Mouse (Mus musculus) embryonic facial prominence, embryonic 14.5 days (tissue): Measurements from ENCODE around the gene Mpped2. TPM values are rescaled to one million over a fixed set of nuclear protein-coding genes. Genes with fewer than 3 reads are reported as not detected.

ENCODE experiments used
- ATAC-seq: fragments of 200-750 bp; cut with Nextera tagmentation; 2 replicates; pipeline ENCODE4 v1.8.0; 2017; ENCODE audit warnings: low read depth, moderate number of reproducible peaks, moderate TSS enrichment
- DNase-seq: peaks from one replicate; pipeline ENCODE4 v3.0.0-alpha.2; 2015; ENCODE audit warnings: low spot score
- H3K27ac ChIP-seq: fragments of 300-500 bp; sonication (generic); replicated peaks from 2 replicates; pipeline ENCODE4 v1.5.1; 2014; ENCODE audit warnings: low read depth, mild to moderate bottlenecking, low read length, moderate library complexity
- H3K27me3 ChIP-seq: fragments of 300-500 bp; sonication (generic); replicated peaks from 2 replicates; pipeline ENCODE4 v1.6.1; 2014; ENCODE audit warnings: low read length; ENCODE audit not compliant: control insufficient read depth, insufficient read depth
- H3K36me3 ChIP-seq: fragments of 300-500 bp; sonication (generic); 2 replicates; pipeline ENCODE4 v1.6.1; 2014; ENCODE audit warnings: low read length, mixed read lengths; ENCODE audit not compliant: control insufficient read depth, insufficient read depth
- H3K4me1 ChIP-seq: fragments of 300-500 bp; sonication (generic); 2 replicates; pipeline ENCODE4 v1.6.1; 2014; ENCODE audit warnings: antibody characterized with exemption, low read length; ENCODE audit not compliant: control insufficient read depth, insufficient read depth
- H3K4me2 ChIP-seq: fragments of 300-500 bp; sonication (generic); 2 replicates; pipeline ENCODE4 v1.6.1; 2014; ENCODE audit warnings: low read depth, mild to moderate bottlenecking, low read length, moderate library complexity, mixed read lengths
- H3K4me3 ChIP-seq: fragments of 300-500 bp; sonication (generic); 2 replicates; pipeline ENCODE4 v1.5.1; 2014; ENCODE audit warnings: low read depth, mild to moderate bottlenecking, low read length
- H3K9ac ChIP-seq: fragments of 300-500 bp; sonication (generic); 2 replicates; pipeline ENCODE4 v1.6.1; 2014; ENCODE audit warnings: low read depth, mild to moderate bottlenecking, low read length, moderate library complexity, mixed read lengths
- H3K9me3 ChIP-seq: fragments of 300-500 bp; sonication (generic); 2 replicates; pipeline ENCODE4 v1.6.1; 2016; ENCODE audit warnings: low read length; ENCODE audit not compliant: control insufficient read depth
- WGBS: fragments of 180-500 bp; shearing (Covaris S2); extraction: QIAGEN DNeasy Blood & Tissue Kit; methylation state at CpG from one replicate; pipeline ENCODE4 v1.1.7; 2014; 5-methylcytosine and 5-hydroxymethylcytosine counted together
- polyA plus RNA-seq: library from polyadenylated mRNA; unstranded; fragments of >200 nt; fragmentation: Nextera tagmentation; extraction: Ambion mirVana; gene quantifications from 2 replicates; pipeline ENCODE4 v1.2.1, GENCODE M21; 2014

Gene Mpped2
- polyA plus RNA-seq, 1 experiment from 2014 or later: 52.5 TPM

DNA sequence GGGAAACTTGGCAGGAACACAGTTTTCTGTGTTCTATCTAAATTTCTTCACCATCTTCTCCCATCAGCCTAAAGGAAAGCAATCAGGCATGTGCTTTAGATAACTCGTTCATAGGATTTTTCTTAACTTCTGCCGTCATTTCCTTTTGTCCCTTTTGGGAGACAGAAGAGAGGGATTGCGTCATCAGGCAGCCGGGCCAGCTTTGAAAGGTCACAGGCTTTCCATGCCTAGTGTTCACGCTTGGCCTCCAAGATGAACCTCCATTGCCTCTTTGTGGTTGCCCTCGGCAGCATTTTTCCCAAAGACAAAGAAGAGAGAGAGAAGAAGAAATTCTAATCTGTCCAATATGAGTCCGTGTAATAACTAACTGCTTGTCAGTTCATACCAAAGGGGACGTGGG, 95.0 kb downstream of the Mpped2 start:
- ATAC-seq (no peak), DNase-seq (no peak)
- Histone ChIP-seq H3K4me2 (no peak overlapping the region), H3K36me3 (peaks cover 3% of the 10 kb centered on the region), H3K27me3 (no peaks in the 10 kb centered on the region), H3K27ac (no peak overlapping the region), H3K9ac (no peak overlapping the region), H3K4me3 (no peak overlapping the region), H3K9me3 (no peaks in the 10 kb centered on the region), H3K4me1 (peaks cover 32% of the 10 kb centered on the region)
- WGBS: 30% methylated on average over 8 of the region's 8 CpGs

DNA sequence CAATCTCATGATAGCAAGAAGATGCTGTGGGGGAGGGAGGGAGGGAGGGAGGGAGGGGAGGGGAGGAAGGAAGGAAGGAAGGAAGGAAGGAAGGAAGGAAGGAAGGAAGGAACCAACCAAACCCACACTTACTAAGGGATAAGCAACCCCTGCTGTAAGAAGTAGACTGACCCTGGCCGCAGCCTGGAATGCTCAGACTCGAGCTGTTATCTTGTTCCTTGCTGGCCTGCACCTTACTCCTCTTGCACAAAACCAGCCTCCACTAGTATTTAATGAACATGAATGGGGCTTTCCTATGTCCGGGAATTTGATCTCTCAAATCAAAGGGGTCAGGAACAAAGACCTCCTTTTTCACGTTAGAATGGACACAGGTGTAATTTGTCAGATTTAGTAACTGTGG, 95.5 kb downstream of the Mpped2 start:
- WGBS: 36% methylated on average over 4 of the region's 4 CpGs
- peak overlapping the region; percentile 72 for H3K27ac ChIP-seq
- DNase-seq (no peak), ATAC-seq (no peak)
- H3K36me3 ChIP-seq: peaks cover 3% of the 10 kb centered on the region
- H3K4me1 ChIP-seq: peaks cover 32% of the 10 kb centered on the region
- no peak overlapping the region for H3K4me3 ChIP-seq
- no peak overlapping the region for H3K4me2 ChIP-seq
- no peak overlapping the region for H3K9ac ChIP-seq
- H3K27me3 ChIP-seq: no peaks in the 10 kb centered on the region
- no peaks in the 10 kb centered on the region for H3K9me3 ChIP-seq

- Histone ChIP-seq H3K27me3 (no peaks in the 10 kb centered on the region), H3K27ac (peak overlapping the region; percentile 83), H3K9me3 (no peaks in the 10 kb centered on the region), H3K4me1 (peaks cover 32% of the 10 kb centered on the region), H3K4me3 (no peak overlapping the region), H3K4me2 (peak overlapping the region; percentile 10; the same call in 1 of the 2 replicates), H3K36me3 (peaks cover 3% of the 10 kb centered on the region; the same call in 1 of the 2 replicates), H3K9ac (no peak overlapping the region)
- peak; percentile 94 for DNase-seq
- WGBS: 22% methylated on average over 5 of the region's 5 CpGs
- ATAC-seq: peak; percentile 90
Measured at GRCm38 (mm10) chr2:106789694-106790328, 96.7 kb downstream of the Mpped2 start.

GRCm38 (mm10) chr2:106790329-106790701, 97.2 kb downstream of the Mpped2 start:
- DNase-seq (no peak), ATAC-seq (0 out of 2 replicates have a peak, but pooled peaks have one; percentile 10)
- H3K4me2 ChIP-seq: peak overlapping the region; percentile 10; the same call in 1 of the 2 replicates
- H3K27me3 ChIP-seq: no peaks in the 10 kb centered on the region
- WGBS: 28% methylated on average over 3 of the region's 3 CpGs
- H3K4me1 ChIP-seq: peaks cover 32% of the 10 kb centered on the region
- H3K4me3 ChIP-seq: no peak overlapping the region
- peak overlapping the region; percentile 83 for H3K27ac ChIP-seq
- no peaks in the 10 kb centered on the region for H3K9me3 ChIP-seq
- no peak overlapping the region for H3K9ac ChIP-seq
- peaks cover 3% of the 10 kb centered on the region; the same call in 1 of the 2 replicates for H3K36me3 ChIP-seq

DNA sequence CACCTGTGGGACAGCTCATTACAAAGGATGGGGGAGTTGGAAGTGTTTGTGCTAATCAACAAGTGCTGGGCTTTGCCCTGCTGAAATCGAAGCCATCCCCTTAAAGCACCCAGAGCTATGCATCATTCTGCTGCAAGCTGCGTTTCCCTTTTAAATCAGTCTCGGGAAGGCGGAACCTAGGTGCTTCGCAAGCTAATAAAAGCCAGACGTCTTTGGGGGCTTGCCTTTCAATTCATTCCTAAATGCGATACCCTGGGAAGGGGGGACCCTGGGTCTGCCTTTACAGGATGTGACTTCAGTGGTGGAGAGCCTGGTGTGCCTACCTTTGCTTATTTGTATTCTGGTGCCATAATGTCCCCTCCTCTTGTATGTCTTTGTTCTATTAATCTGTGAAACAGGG, 103.2 kb downstream of the Mpped2 start:
- no peaks in the 10 kb centered on the region for H3K27me3 ChIP-seq
- peak overlapping the region; percentile 31 for H3K4me2 ChIP-seq
- no peak overlapping the region; the same call in 1 of the 2 replicates for H3K27ac ChIP-seq
- DNase-seq: peak; percentile 64
- no peaks in the 10 kb centered on the region for H3K9me3 ChIP-seq
- H3K4me3 ChIP-seq: no peak overlapping the region
- H3K36me3 ChIP-seq: no peaks in the 10 kb centered on the region
- H3K4me1 ChIP-seq: peaks cover 22% of the 10 kb centered on the region
- 20% methylated on average over 7 of the region's 7 CpGs for WGBS
- peak; percentile 45; the same call in 1 of the 2 replicates for ATAC-seq
- no peak overlapping the region for H3K9ac ChIP-seq

GRCm38 (mm10) chr2:106797855-106798254, 104.8 kb downstream of the Mpped2 start:
- peaks cover 22% of the 10 kb centered on the region for H3K4me1 ChIP-seq
- H3K27ac ChIP-seq: no peak overlapping the region
- no peak overlapping the region for H3K4me3 ChIP-seq
- H3K9ac ChIP-seq: no peak overlapping the region
- DNase-seq (no peak), ATAC-seq (peak; percentile 51; the same call in 1 of the 2 replicates)
- no peak overlapping the region for H3K4me2 ChIP-seq
- no peaks in the 10 kb centered on the region for H3K36me3 ChIP-seq
- no peaks in the 10 kb centered on the region for H3K9me3 ChIP-seq
- WGBS: 48% methylated on average over 3 of the region's 3 CpGs
- no peaks in the 10 kb centered on the region for H3K27me3 ChIP-seq

GRCm38 (mm10) chr2:106798824-106799223, 105.8 kb downstream of the Mpped2 start:
- Histone ChIP-seq H3K27me3 (no peaks in the 10 kb centered on the region), H3K4me3 (no peak overlapping the region), H3K36me3 (no peaks in the 10 kb centered on the region), H3K9me3 (no peaks in the 10 kb centered on the region), H3K4me1 (peaks cover 22% of the 10 kb centered on the region), H3K9ac (no peak overlapping the region), H3K4me2 (no peak overlapping the region), H3K27ac (no peak overlapping the region)
- no peak for ATAC-seq
- DNase-seq: no peak
- 60% methylated on average over 4 of the region's 4 CpGs for WGBS

DNA sequence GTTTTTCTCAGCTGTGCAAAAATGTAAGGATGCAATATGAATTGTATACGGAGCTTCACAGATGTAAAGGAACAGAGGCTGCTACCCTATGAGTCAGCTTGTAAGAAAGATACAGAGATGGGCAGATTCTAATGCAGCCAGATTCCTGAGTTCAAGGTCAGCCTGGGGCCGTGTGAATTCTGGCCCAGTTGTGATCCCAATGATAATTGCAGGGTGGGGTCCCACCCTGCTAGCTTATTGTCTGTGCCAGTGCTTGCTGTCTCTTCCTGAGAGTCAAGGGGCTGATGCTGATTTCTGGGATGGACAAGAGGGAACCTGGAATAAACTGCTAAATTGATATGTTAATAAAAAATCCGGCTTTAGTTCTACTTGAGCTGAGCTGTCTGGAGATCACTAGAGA, 122.8 kb downstream of the Mpped2 start:
- 92% methylated on average over 3 of the region's 3 CpGs for WGBS
- Histone ChIP-seq H3K27me3 (no peaks in the 10 kb centered on the region), H3K4me1 (no peaks in the 10 kb centered on the region), H3K9me3 (peaks cover 4% of the 10 kb centered on the region; the same call in 1 of the 2 replicates), H3K4me2 (no peak overlapping the region), H3K36me3 (no peaks in the 10 kb centered on the region), H3K4me3 (no peak overlapping the region), H3K9ac (no peak overlapping the region), H3K27ac (no peak overlapping the region)
- ATAC-seq (no peak), DNase-seq (no peak)

DNA sequence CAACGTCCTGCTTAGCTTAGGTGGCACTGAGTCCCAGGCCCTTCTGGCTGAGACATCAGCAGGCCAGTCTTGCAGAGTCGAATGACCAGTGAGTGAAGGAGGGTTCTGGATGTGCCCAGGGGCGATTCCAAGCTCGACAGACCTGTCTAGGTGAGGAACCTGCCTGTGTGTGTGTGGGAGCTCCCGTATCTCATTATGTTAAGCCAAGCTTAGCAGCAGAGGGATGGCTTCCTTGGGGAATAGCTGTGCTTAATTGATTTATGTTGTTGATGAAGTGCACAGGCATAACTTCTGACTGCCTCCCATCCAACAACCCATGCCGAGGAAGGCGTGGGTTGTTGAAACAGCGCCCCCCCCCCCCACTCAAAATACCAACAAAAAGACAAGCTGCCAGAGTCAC, 128.2 kb downstream of the Mpped2 start:
- no peaks in the 10 kb centered on the region for H3K27me3 ChIP-seq
- no peak overlapping the region for H3K27ac ChIP-seq
- ATAC-seq (peak; percentile 38; the same call in 1 of the 2 replicates), DNase-seq (no peak)
- H3K9ac ChIP-seq: no peak overlapping the region
- no peaks in the 10 kb centered on the region for H3K4me1 ChIP-seq
- no peaks in the 10 kb centered on the region for H3K9me3 ChIP-seq
- H3K36me3 ChIP-seq: no peaks in the 10 kb centered on the region
- H3K4me3 ChIP-seq: no peak overlapping the region
- 51% methylated on average over 8 of the region's 8 CpGs for WGBS
- H3K4me2 ChIP-seq: no peak overlapping the region
